Comparison of ENCODE assay signal across 13 mouse cellular contexts in genomic region chr2:166394666-166395065, GRCm38 (mm10).
A peak's percentile ranks its signal among the peaks of the same experiment; 100 is the strongest.
DNase-seq lines count a peak whose midpoint lies in the region; ATAC-seq lines count a peak whose summit lies in the region.
"Had no signal": no experiment of that assay in that cellular context is flagged by ENCODE, and none has a peak within 500 bp of the region (broad histone marks: within the 10 kb centered on the region; RNA-seq: fewer than 3 reads in every experiment).

No protein-coding gene starts in this region.

- peaks cover 10% of the 10 kb centered on the region for H3K27me3 ChIP-seq in kidney, embryonic 15.5 days
- no peaks in the 10 kb centered on the region for H3K27me3 ChIP-seq in forebrain, embryonic 14.5 days (replicated peaks; ENCODE audit: control insufficient read depth, insufficient read depth, low read length)
- peaks cover 25% of the 10 kb centered on the region; the same call in 1 of the 2 replicates for H3K27me3 ChIP-seq in midbrain, embryonic 12.5 days
- H3K27me3 ChIP-seq: limb, embryonic 13.5 days had no signal

- DNase-seq in kidney, postnatal 14 days: no peak
- peak; percentile 62 for DNase-seq in forebrain, embryonic 14.5 days (ENCODE audit: low spot score)
- peak; percentile 60 for DNase-seq in retina, postnatal 1 day
- no peak for DNase-seq in gastrocnemius, postnatal 10 days
- DNase-seq in frontal cortex, adult 2 months (ENCODE audit: extremely low spot score in 1 of 2, low spot score in 1 of 2): no peak
- no peak for DNase-seq in kidney, postnatal 25 days
- DNase-seq: adrenal gland, postnatal 10 days; cerebellum, adult 2 months; lung, postnatal 10 days had no signal

- peaks cover 35% of the 10 kb centered on the region for H3K4me1 ChIP-seq in kidney, embryonic 15.5 days
- H3K4me1 ChIP-seq in forebrain, embryonic 14.5 days (ENCODE audit: control insufficient read depth, insufficient read depth, low read length): no peaks in the 10 kb centered on the region
- peaks cover 26% of the 10 kb centered on the region for H3K4me1 ChIP-seq in midbrain, embryonic 12.5 days

- H3K4me2 ChIP-seq in kidney, embryonic 15.5 days: 0 out of 2 replicates have a peak overlapping the region, but pooled peaks have one; percentile 23
- no peak overlapping the region for H3K4me2 ChIP-seq in forebrain, embryonic 14.5 days (ENCODE audit: low read length)
- H3K4me2 ChIP-seq in midbrain, embryonic 12.5 days (replicated peaks): no peak overlapping the region
- H3K4me2 ChIP-seq: limb, embryonic 13.5 days had no signal

- no peaks in the 10 kb centered on the region for H3K36me3 ChIP-seq in kidney, embryonic 15.5 days
- H3K36me3 ChIP-seq in forebrain, embryonic 14.5 days (ENCODE audit: control insufficient read depth, insufficient read depth, low read length): no peaks in the 10 kb centered on the region
- H3K36me3 ChIP-seq in midbrain, embryonic 12.5 days: no peaks in the 10 kb centered on the region
- H3K36me3 ChIP-seq: limb, embryonic 13.5 days had no signal

- no peak overlapping the region for H3K4me3 ChIP-seq in kidney, embryonic 15.5 days (replicated peaks)
- H3K4me3 ChIP-seq in forebrain, embryonic 14.5 days (ENCODE audit: low read depth, low read length): no peak overlapping the region
- H3K4me3 ChIP-seq in midbrain, embryonic 12.5 days: no peak overlapping the region
- H3K4me3 ChIP-seq: limb, embryonic 13.5 days; myocyte had no signal

- H3K9ac ChIP-seq in kidney, embryonic 15.5 days: no peak overlapping the region
- no peak overlapping the region for H3K9ac ChIP-seq in forebrain, embryonic 14.5 days (ENCODE audit: low read length)
- H3K9ac ChIP-seq in midbrain, embryonic 12.5 days (replicated peaks): no peak overlapping the region
- H3K9ac ChIP-seq: limb, embryonic 13.5 days had no signal

- no peaks in the 10 kb centered on the region for H3K9me3 ChIP-seq in kidney, embryonic 15.5 days (replicated peaks)
- H3K9me3 ChIP-seq in forebrain, embryonic 14.5 days (replicated peaks; ENCODE audit: control insufficient read depth, low read length): no peaks in the 10 kb centered on the region
- no peaks in the 10 kb centered on the region for H3K9me3 ChIP-seq in midbrain, embryonic 12.5 days
- H3K9me3 ChIP-seq: limb, embryonic 13.5 days had no signal

- no peak; the same call in 1 of the 2 replicates for ATAC-seq in kidney, embryonic 15.5 days (replicated peaks; ENCODE audit: low FRiP score)
- ATAC-seq in forebrain, embryonic 14.5 days: peak; percentile 46; the same call in 1 of the 2 replicates
- no peak for ATAC-seq in midbrain, embryonic 12.5 days (ENCODE audit: low FRiP score, low read depth)

- WGBS in kidney, embryonic 15.5 days: 28% methylated on average over 13 of the region's 13 CpGs
- 35% methylated on average over 13 of the region's 13 CpGs for WGBS in forebrain, embryonic 14.5 days
- WGBS in midbrain, embryonic 12.5 days: 60% methylated on average over 13 of the region's 13 CpGs

- no peak overlapping the region for H3K27ac ChIP-seq in kidney, embryonic 15.5 days
- H3K27ac ChIP-seq in forebrain, embryonic 14.5 days (ENCODE audit: low read depth, low read length): peak overlapping the region; percentile 44; the same call in 1 of the 2 replicates
- H3K27ac ChIP-seq in midbrain, embryonic 12.5 days (replicated peaks): 0 out of 2 replicates have a peak overlapping the region, but pooled peaks have one; percentile 16
- H3K27ac ChIP-seq: limb, embryonic 13.5 days had no signal

Comparison
In these comparisons a context has a peak if more than half of its experiments do, and no peak if none do; other contexts are left out.
1. DNase-seq: peak in forebrain, embryonic 14.5 days (single experiment) and retina, postnatal 1 day (single experiment); none in kidney, postnatal 14 days (single experiment), gastrocnemius, postnatal 10 days (single experiment), frontal cortex, adult 2 months (0 of 2) and kidney, postnatal 25 days (0 of 2).